Mouse (Mus musculus) forebrain, embryonic 16.5 days (tissue): ENCODE data around the gene Fn3k. TPM values are rescaled to one million over a fixed set of nuclear protein-coding genes. Genes with fewer than 3 reads are reported as not detected.

Source experiments
- ATAC-seq: fragments of 200-750 bp; cut with Nextera tagmentation; 2 replicates; pipeline ENCODE4 v1.8.0; 2017; ENCODE audit warnings: mild to moderate bottlenecking, moderate library complexity
- H3K27ac ChIP-seq: fragments of 300-500 bp; sonication (generic); 2 replicates; pipeline ENCODE4 v1.5.1; 2014; ENCODE audit warnings: low read length, control low read depth
- H3K27me3 ChIP-seq: fragments of 300-500 bp; sonication (generic); replicated peaks from 2 replicates; pipeline ENCODE4 v1.6.1; 2014; ENCODE audit warnings: low read length; ENCODE audit not compliant: control insufficient read depth, insufficient read depth
- H3K36me3 ChIP-seq: fragments of 300-500 bp; sonication (generic); 2 replicates; pipeline ENCODE4 v1.6.1; 2014; ENCODE audit not compliant: control insufficient read depth, insufficient read depth
- H3K4me1 ChIP-seq: fragments of 300-500 bp; sonication (generic); replicated peaks from 2 replicates; pipeline ENCODE4 v1.6.1; 2014; ENCODE audit warnings: low read length; ENCODE audit not compliant: control insufficient read depth, insufficient read depth
- H3K4me2 ChIP-seq: fragments of 300-500 bp; sonication (generic); 2 replicates; pipeline ENCODE4 v1.6.1; 2014; ENCODE audit warnings: mild to moderate bottlenecking, low read length, control low read depth
- H3K4me3 ChIP-seq: fragments of 300-500 bp; sonication (generic); replicated peaks from 2 replicates; pipeline ENCODE4 v1.5.1; 2014; ENCODE audit warnings: mild to moderate bottlenecking, low read length, control low read depth
- H3K9ac ChIP-seq: fragments of 300-500 bp; sonication (generic); replicated peaks from 2 replicates; pipeline ENCODE4 v1.6.1; 2014; ENCODE audit warnings: low read depth, low read length, control low read depth
- H3K9me3 ChIP-seq: fragments of 300-500 bp; sonication (generic); 2 replicates; pipeline ENCODE4 v1.6.1; 2016; ENCODE audit warnings: low read length; ENCODE audit not compliant: control insufficient read depth
- WGBS: fragments of 180-500 bp; shearing (Covaris S2); extraction: QIAGEN DNeasy Blood & Tissue Kit; methylation state at CpG from one replicate; pipeline ENCODE4 v1.1.7; 2014; 5-methylcytosine and 5-hydroxymethylcytosine counted together
- polyA plus RNA-seq: library from polyadenylated mRNA; unstranded; fragments of >200 nt; fragmentation: Nextera tagmentation; extraction: Ambion mirVana; gene quantifications from 2 replicates; pipeline ENCODE4 v1.2.1, GENCODE M21; 2015

Gene Fn3k
- polyA plus RNA-seq, 1 experiment from 2014 or later, result 5.1 TPM

GRCm38 (mm10) chr11:121417971-121418370 lies 16.7 kb upstream of the Fn3k start:
- Histone ChIP-seq H3K9me3 (no peaks in the 10 kb centered on the region), H3K27ac (no peak overlapping the region), H3K4me2 (no peak overlapping the region), H3K4me3 (no peak overlapping the region), H3K27me3 (no peaks in the 10 kb centered on the region), H3K4me1 (peaks cover 11% of the 10 kb centered on the region), H3K36me3 (no peaks in the 10 kb centered on the region), H3K9ac (no peak overlapping the region)
- no peak for ATAC-seq
- 83% methylated on average over 5 of the region's 5 CpGs for WGBS

DNA sequence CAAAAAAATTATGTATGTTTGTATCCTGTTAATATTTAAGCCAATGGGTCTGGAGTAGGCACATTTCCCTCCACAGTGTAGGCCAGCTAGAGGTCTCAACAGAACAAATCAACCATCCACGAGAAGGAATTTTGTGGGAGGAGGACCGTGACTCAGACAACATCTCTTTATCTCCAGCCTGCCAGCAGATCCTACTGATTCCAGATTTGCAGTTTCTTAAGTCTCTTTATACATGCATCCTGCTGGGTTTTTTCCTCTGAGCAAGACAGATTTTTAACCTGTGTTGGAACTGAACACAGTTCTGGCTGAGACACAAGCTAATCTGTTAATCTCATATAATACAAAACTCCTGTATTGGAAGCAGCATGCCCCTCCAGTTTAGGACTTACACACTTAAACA lies 15.8 kb upstream of the Fn3k start:
- Histone ChIP-seq H3K4me2 (no peak overlapping the region), H3K36me3 (no peaks in the 10 kb centered on the region), H3K4me1 (peaks cover 11% of the 10 kb centered on the region), H3K9ac (no peak overlapping the region), H3K9me3 (no peaks in the 10 kb centered on the region), H3K27me3 (no peaks in the 10 kb centered on the region), H3K4me3 (no peak overlapping the region), H3K27ac (no peak overlapping the region)
- WGBS, result 69% methylated on average over 2 of the region's 2 CpGs
- ATAC-seq, result no peak

DNA sequence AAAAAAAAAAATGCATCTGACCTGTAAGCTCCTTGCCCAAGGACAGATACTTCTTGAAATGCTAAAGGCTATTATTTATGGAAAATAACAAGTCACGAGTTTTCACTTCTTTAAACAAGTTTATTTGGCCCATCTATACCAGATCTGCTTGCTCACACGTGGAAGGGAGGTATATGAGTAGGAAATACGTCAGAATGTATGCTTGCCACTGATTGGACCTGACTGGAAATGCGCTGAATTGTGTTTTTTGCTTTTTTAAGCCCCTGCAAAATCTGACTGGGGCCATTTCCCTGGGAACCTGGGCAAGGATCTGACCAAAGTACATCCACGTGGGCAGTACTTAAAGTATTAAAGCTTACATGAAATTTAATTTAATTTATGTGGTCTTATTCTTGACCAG lies 14.3 kb upstream of the Fn3k start:
- no peak overlapping the region for H3K9ac ChIP-seq
- no peaks in the 10 kb centered on the region for H3K27me3 ChIP-seq
- 54% methylated on average over 5 of the region's 5 CpGs for WGBS
- H3K9me3 ChIP-seq, result no peaks in the 10 kb centered on the region
- peaks cover 11% of the 10 kb centered on the region for H3K4me1 ChIP-seq
- peak overlapping the region; percentile 51 for H3K4me3 ChIP-seq
- H3K4me2 ChIP-seq, result peak overlapping the region; percentile 87
- no peak overlapping the region for H3K27ac ChIP-seq
- no peaks in the 10 kb centered on the region for H3K36me3 ChIP-seq
- ATAC-seq, result no peak

- Histone ChIP-seq H3K9me3 (no peaks in the 10 kb centered on the region), H3K9ac (peak within 1 kb of the TSS; percentile 68), H3K36me3 (no peaks in the 10 kb centered on the region), H3K27me3 (no peaks in the 10 kb centered on the region), H3K27ac (0 out of 2 replicates have a peak within 1 kb of the TSS, but pooled peaks have one; percentile 25), H3K4me2 (peak within 1 kb of the TSS; percentile 87), H3K4me3 (peak within 1 kb of the TSS; percentile 51), H3K4me1 (peaks cover 11% of the 10 kb centered on the region)
- under 1% methylated on average over 28 of the region's 28 CpGs for WGBS
- peak; percentile 100 for ATAC-seq
Observed at GRCm38 (mm10) chr11:121420830-121421552, 13.7 kb upstream of the Fn3k start, which contains the start of gene Fn3krp. Fn3krp (plus strand) TSS chr11:121421401.

DNA sequence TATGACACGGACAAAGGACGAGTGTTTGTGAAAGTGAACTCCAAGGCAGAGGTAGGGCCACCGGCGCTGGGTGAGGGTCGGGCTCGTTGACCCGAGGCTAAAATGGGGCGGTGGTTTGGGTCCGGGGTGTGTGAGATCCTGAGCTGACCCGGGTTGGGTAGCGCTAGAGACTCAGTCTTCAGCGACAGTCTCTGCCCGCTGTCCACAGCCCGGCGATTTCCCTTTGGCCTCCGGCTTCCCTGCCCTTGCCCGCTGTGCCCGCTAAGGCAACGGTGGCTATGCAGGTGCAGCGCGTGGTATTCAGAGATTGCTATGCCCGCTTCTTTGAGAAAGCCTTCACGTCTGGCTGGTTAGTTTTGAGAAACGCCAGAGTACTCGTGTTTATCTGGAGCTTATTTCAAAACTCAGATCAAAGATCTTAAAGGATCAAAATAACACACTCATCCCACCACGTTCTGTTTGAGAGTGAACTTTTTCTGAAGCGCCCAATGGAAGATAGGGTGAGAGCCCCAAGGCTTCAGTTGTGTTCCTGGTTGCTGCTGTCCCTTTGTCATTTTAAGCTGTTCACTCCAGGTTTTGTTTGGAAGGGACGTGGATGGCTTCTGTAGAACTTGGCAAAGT lies 13.1 kb upstream of the Fn3k start:
- Histone ChIP-seq H3K4me1 (peaks cover 11% of the 10 kb centered on the region), H3K27ac (no peak overlapping the region), H3K27me3 (no peaks in the 10 kb centered on the region), H3K36me3 (no peaks in the 10 kb centered on the region), H3K9me3 (no peaks in the 10 kb centered on the region), H3K4me3 (peak overlapping the region; percentile 51), H3K4me2 (peak overlapping the region; percentile 87), H3K9ac (peak overlapping the region; percentile 68)
- ATAC-seq, result peak; percentile 54; the same call in 1 of the 2 replicates
- under 1% methylated on average over 28 of the region's 28 CpGs for WGBS

- Histone ChIP-seq H3K4me1 (peaks cover 12% of the 10 kb centered on the region), H3K9ac (no peak overlapping the region), H3K27ac (no peak overlapping the region), H3K36me3 (0 out of 2 replicates have a peak, but pooled peaks cover 2% of the 10 kb centered on the region), H3K9me3 (no peaks in the 10 kb centered on the region), H3K4me3 (no peak overlapping the region), H3K4me2 (no peak overlapping the region), H3K27me3 (no peaks in the 10 kb centered on the region)
- ATAC-seq, result no peak
- 88% methylated on average over 4 of the region's 4 CpGs for WGBS
Observed at GRCm38 (mm10) chr11:121433397-121433796, 1.3 kb upstream of the Fn3k start.

- H3K4me1 ChIP-seq, result peaks cover 12% of the 10 kb centered on the region
- ATAC-seq, result no peak
- WGBS, result 72% methylated on average over 5 of the region's 5 CpGs
Observed at GRCm38 (mm10) chr11:121437236-121437635, 2.5 kb downstream of the Fn3k start.

GRCm38 (mm10) chr11:121439686-121440292 lies 5.1 kb downstream of the Fn3k start:
- 67% methylated on average over 5 of the region's 5 CpGs for WGBS
- no peaks in the 10 kb centered on the region for H3K9me3 ChIP-seq
- no peak for ATAC-seq

More at GRCm38 (mm10) chr11:121437236-121437635, 2.5 kb downstream of the Fn3k start:
- H3K27ac ChIP-seq, result no peak overlapping the region
- H3K9ac ChIP-seq, result no peak overlapping the region
- no peak overlapping the region for H3K4me2 ChIP-seq
- H3K4me3 ChIP-seq, result no peak overlapping the region
- no peaks in the 10 kb centered on the region for H3K9me3 ChIP-seq
- H3K27me3 ChIP-seq, result no peaks in the 10 kb centered on the region
- no peaks in the 10 kb centered on the region for H3K36me3 ChIP-seq

DNA sequence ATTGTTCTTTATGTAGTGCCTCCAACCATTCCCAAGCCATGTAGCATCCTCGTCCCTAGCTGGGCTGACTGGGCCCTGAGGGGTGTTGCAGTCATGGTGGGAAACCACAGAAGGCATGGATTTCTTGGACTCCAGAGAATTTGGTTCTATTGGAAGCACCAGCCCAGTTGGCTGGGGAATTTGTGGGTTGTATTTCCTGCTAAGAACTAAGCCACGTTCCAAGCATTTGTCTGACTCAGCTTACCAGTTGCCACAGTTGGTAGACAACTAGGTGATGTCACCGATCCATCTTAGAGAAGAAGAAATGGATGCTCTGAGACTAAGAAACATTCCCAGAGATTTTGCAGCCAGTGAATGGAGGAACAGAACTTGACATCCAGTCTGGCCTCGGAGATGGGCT lies 6.9 kb downstream of the Fn3k start:
- no peak overlapping the region for H3K4me2 ChIP-seq
- ATAC-seq, result no peak
- no peaks in the 10 kb centered on the region for H3K4me1 ChIP-seq
- H3K27me3 ChIP-seq, result no peaks in the 10 kb centered on the region
- H3K4me3 ChIP-seq, result no peak overlapping the region
- no peak overlapping the region for H3K9ac ChIP-seq
- H3K27ac ChIP-seq, result no peak overlapping the region
- H3K36me3 ChIP-seq, result no peaks in the 10 kb centered on the region
- H3K9me3 ChIP-seq, result no peaks in the 10 kb centered on the region
- 94% methylated on average over 4 of the region's 4 CpGs for WGBS

More at GRCm38 (mm10) chr11:121439686-121440292, 5.1 kb downstream of the Fn3k start:
- no peaks in the 10 kb centered on the region for H3K36me3 ChIP-seq
- no peak overlapping the region for H3K27ac ChIP-seq
- H3K4me1 ChIP-seq, result 0 out of 2 replicates have a peak, but pooled peaks cover 3% of the 10 kb centered on the region
- H3K4me3 ChIP-seq, result no peak overlapping the region
- H3K27me3 ChIP-seq, result no peaks in the 10 kb centered on the region
- no peak overlapping the region for H3K9ac ChIP-seq
- no peak overlapping the region for H3K4me2 ChIP-seq
